Mouse (Mus musculus) cerebellum, adult 2 months (tissue): ENCODE data around the gene Lrrk1.

Source experiments
- CTCF ChIP-seq: fragments of 200-500 bp; IDR thresholded peaks from 2 replicates; pipeline ENCODE4 v1.5.1; 2011; ENCODE audit warnings: low read depth, mild to moderate bottlenecking, control low read depth, low read length, moderate library complexity, borderline replicate concordance; ENCODE audit not compliant: insufficient read depth
- POLR2A ChIP-seq: fragments of 200-500 bp; IDR thresholded peaks from 2 replicates; pipeline ENCODE4 v1.6.1; 2011; ENCODE audit warnings: low read length, control low read depth, borderline replicate concordance; ENCODE audit not compliant: insufficient read depth

- TF ChIP-seq CTCF (no peak), POLR2A (no peak)
Measured at GRCm38 (mm10) chr7:66421903-66422302, 33.8 kb upstream of the Lrrk1 start.
